Mouse (Mus musculus) ES-Bruce4 (cell line): ENCODE measurements around the gene Wdr5. TPM values are rescaled to one million over a fixed set of nuclear protein-coding genes. Genes with fewer than 3 reads are reported as not detected.
"Not testable (repeated sequence)": the region's sequence is repeated elsewhere in the genome, so short reads cannot be mapped to it uniquely, and the experiment has no call there.

Source experiments
- H3K27ac ChIP-seq: 2 replicates; pipeline ENCODE4 v1.5.1; 2012; ENCODE audit warnings: low read length, inconsistent platforms; ENCODE audit not compliant: insufficient read depth
- H3K27me3 ChIP-seq: 2 replicates; pipeline ENCODE4 v1.6.1; 2012; ENCODE audit warnings: mild to moderate bottlenecking, low read length, inconsistent platforms; ENCODE audit not compliant: control insufficient read depth, poor library complexity, insufficient read depth, severe bottlenecking
- H3K36me3 ChIP-seq: 2 replicates; pipeline ENCODE4 v1.6.1; 2012; ENCODE audit warnings: inconsistent platforms, mild to moderate bottlenecking, low read length, moderate library complexity; ENCODE audit not compliant: control insufficient read depth, poor library complexity, insufficient read depth, severe bottlenecking
- H3K4me1 ChIP-seq: one replicate; pipeline ENCODE4 v1.8.1; 2011; ENCODE audit warnings: low read length; ENCODE audit not compliant: control insufficient read depth, insufficient read depth
- H3K4me3 ChIP-seq: 2 replicates; pipeline ENCODE4 v1.5.1; 2011; ENCODE audit warnings: low read depth, mild to moderate bottlenecking, low read length
- H3K9ac ChIP-seq: 2 replicates; pipeline ENCODE4 v1.6.1; 2012; ENCODE audit warnings: low read depth, mild to moderate bottlenecking, inconsistent platforms; ENCODE audit not compliant: poor library complexity, severe bottlenecking
- H3K9me3 ChIP-seq: replicated peaks from 2 replicates; pipeline ENCODE4 v1.6.1; 2012; ENCODE audit warnings: mild to moderate bottlenecking, low read length, inconsistent platforms; ENCODE audit not compliant: control insufficient read depth, poor library complexity, insufficient read depth, severe bottlenecking
- CTCF ChIP-seq: IDR thresholded peaks from one replicate; pipeline ENCODE4 v1.8.1; 2011; ENCODE audit warnings: low read depth, low read length
- EP300 ChIP-seq: IDR thresholded peaks from 2 replicates; pipeline ENCODE4 v1.6.1; 2011; ENCODE audit warnings: low read depth, low read length; ENCODE audit not compliant: insufficient read depth
- POLR2A ChIP-seq: IDR thresholded peaks from one replicate; pipeline ENCODE4 v1.8.1; 2011; ENCODE audit warnings: low read length; ENCODE audit not compliant: insufficient read depth
- polyA plus RNA-seq: library from polyadenylated mRNA; stranded (reverse); fragments of >200 nt; gene quantifications from 2 replicates; pipeline ENCODE4 v1.2.4, GENCODE M21; 2011; ENCODE audit warnings: low read depth; ENCODE audit not compliant: missing spikeins, insufficient read depth, insufficient read length

Gene Wdr5
- polyA plus RNA-seq, 1 experiment = 103 TPM

GRCm38 (mm10) chr2:27518283-27518682 lies 3.3 kb downstream of the Wdr5 start:
- Histone ChIP-seq H3K27ac (no peak overlapping the region), H3K36me3 (peaks cover 48% of the 10 kb centered on the region), H3K4me1 (no peaks in the 10 kb centered on the region), H3K4me3 (no peak overlapping the region), H3K27me3 (no peaks in the 10 kb centered on the region), H3K9me3 (no peaks in the 10 kb centered on the region), H3K9ac (no peak overlapping the region)
- TF ChIP-seq EP300 (no peak), POLR2A (no peak)

- H3K4me3 ChIP-seq, H3K4me1 ChIP-seq, H3K27me3 ChIP-seq, H3K9me3 ChIP-seq: not testable (repeated sequence)
- H3K9ac ChIP-seq = peak overlapping the region; percentile 34; the same call in 1 of the 2 replicates
- H3K36me3 ChIP-seq = peaks cover 23% of the 10 kb centered on the region
- peak overlapping the region; percentile 52 for H3K27ac ChIP-seq
These were observed 23.7 kb downstream of the Wdr5 start for GRCm38 (mm10) chr2:27538455-27539330.

GRCm38 (mm10) chr2:27539336-27539735 lies 24.4 kb downstream of the Wdr5 start:
- Histone ChIP-seq H3K9ac (peak overlapping the region; percentile 34; the same call in 1 of the 2 replicates), H3K27ac (peak overlapping the region; percentile 52)
- TF ChIP-seq CTCF (no peak), EP300 (no peak), POLR2A (no peak)

DNA sequence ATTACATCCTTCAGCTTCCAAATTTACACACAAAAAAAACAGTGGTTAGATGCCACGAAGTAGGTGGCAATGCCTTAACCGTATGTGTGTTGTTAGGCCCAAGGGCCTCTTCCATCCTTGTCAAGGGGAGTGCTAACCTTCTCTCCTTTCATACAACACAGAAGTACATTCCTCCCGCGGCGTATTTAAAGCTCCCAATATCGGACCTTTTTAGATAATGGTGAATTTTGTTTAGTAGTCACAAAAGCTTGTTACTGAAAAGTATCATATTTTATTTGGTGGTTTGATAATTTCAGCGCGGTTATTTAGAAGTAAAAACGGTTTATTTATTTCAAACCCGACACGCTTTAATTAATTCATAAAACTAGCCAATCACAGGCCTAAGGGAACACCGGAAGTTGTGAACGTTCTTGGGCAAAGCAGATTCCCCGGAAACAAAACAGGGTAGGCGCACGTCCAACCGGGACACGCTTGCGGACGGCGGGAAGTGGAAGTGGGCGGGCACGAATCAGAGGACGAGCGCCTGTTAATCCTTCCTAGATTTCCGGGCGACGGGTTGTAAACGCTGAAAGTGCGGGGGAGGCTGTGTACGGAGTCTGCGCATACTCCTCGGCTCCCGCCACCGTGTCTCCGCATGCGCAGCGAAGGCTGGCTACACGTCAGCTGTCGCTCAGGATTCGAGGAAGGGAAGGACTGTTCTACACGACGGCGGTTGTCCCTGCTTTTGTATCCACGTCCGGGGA lies 25.0 kb downstream of the Wdr5 start:
- TF ChIP-seq POLR2A (peak; percentile 58), EP300 (no peak)
- H3K4me1 ChIP-seq = no peaks in the 10 kb centered on the region

More at GRCm38 (mm10) chr2:27539336-27539735, 24.4 kb downstream of the Wdr5 start:
- Histone ChIP-seq H3K36me3 (peaks cover 17% of the 10 kb centered on the region), H3K4me3 (no peak overlapping the region), H3K4me1 (no peaks in the 10 kb centered on the region), H3K9me3 (no peaks in the 10 kb centered on the region), H3K27me3 (no peaks in the 10 kb centered on the region)

GRCm38 (mm10) chr2:27540515-27540836 lies 25.5 kb downstream of the Wdr5 start:
- Histone ChIP-seq H3K4me3 (peak overlapping the region; percentile 38), H3K9ac (peak overlapping the region; percentile 32), H3K4me1 (no peaks in the 10 kb centered on the region), H3K36me3 (peaks cover 6% of the 10 kb centered on the region; the same call in 1 of the 2 replicates), H3K27ac (peak overlapping the region; percentile 70), H3K27me3 (no peaks in the 10 kb centered on the region), H3K9me3 (no peaks in the 10 kb centered on the region)
- TF ChIP-seq EP300 (no peak), POLR2A (no peak), CTCF (no peak)

More for the DNA sequence above, 25.0 kb downstream of the Wdr5 start:
- Histone ChIP-seq H3K27ac (peak overlapping the region; percentile 70), H3K9ac (peak overlapping the region; percentile 32), H3K4me3 (peak overlapping the region; percentile 38), H3K27me3 (no peaks in the 10 kb centered on the region), H3K9me3 (no peaks in the 10 kb centered on the region), H3K36me3 (peaks cover 11% of the 10 kb centered on the region)

DNA sequence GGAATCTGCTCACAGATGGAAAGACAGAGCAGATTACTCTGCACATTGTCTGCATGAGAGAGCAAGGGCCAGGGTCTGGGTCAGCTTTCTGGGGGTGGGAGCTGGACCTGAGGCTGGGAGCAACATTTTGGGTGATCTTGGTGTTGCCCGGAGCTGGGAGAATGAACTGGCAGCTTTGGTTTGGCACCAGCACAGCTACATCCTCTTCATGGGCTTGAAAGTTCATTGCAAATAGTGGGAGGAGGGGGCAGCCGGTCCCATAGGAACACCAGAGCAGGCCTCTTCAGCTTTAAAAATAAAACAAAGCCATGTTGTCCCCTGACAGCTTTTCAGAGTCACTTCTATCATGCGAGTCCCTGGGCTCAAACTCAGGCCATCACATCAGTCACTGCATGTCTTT lies 26.3 kb downstream of the Wdr5 start:
- TF ChIP-seq CTCF = no peak
- TF ChIP-seq POLR2A = no peak
- TF ChIP-seq EP300 = no peak
- no peaks in the 10 kb centered on the region; the same call in 1 of the 2 replicates for H3K36me3 ChIP-seq
- H3K9ac ChIP-seq = peak overlapping the region; percentile 32
- H3K4me1 ChIP-seq = no peaks in the 10 kb centered on the region
- no peak overlapping the region for H3K4me3 ChIP-seq
- no peaks in the 10 kb centered on the region for H3K27me3 ChIP-seq
- no peak overlapping the region for H3K27ac ChIP-seq
- peaks cover 3% of the 10 kb centered on the region; the same call in 1 of the 2 replicates for H3K9me3 ChIP-seq
